Mouse (Mus musculus) A20 (cell line): ENCODE measurements around the gene Dnmt3c.
"Not testable (repeated sequence)": the region's sequence is repeated elsewhere in the genome, so short reads cannot be mapped to it uniquely, and the experiment has no call there.

Experiments used
- DNase-seq: peaks from one replicate; pipeline ENCODE4 v3.0.0-alpha.2; 2011; ENCODE audit warnings: low read depth, low spot score

Dnmt3c gene

GRCm38 (mm10) chr2:153717861-153718260 lies 21.4 kb downstream of the Dnmt3c start:
- not testable (repeated sequence) for DNase-seq

- DNase-seq, result no peak
Measured at GRCm38 (mm10) chr2:153723098-153723497, 26.6 kb downstream of the Dnmt3c start.

GRCm38 (mm10) chr2:153724424-153724823 lies 28.0 kb downstream of the Dnmt3c start:
- no peak for DNase-seq

GRCm38 (mm10) chr2:153724871-153725270 lies 28.4 kb downstream of the Dnmt3c start:
- no peak for DNase-seq

- no peak for DNase-seq
Measured at GRCm38 (mm10) chr2:153725291-153725690, 28.8 kb downstream of the Dnmt3c start.

- no peak for DNase-seq
Measured at GRCm38 (mm10) chr2:153734033-153734432, 37.6 kb downstream of the Dnmt3c start.

- DNase-seq, result peak; percentile 99
Measured at GRCm38 (mm10) chr2:153740500-153741436, 44.3 kb downstream of the Dnmt3c start, which contains the start of gene Mapre1. Gene Mapre1, plus strand, starts transcription at chr2:153741274.

GRCm38 (mm10) chr2:153741437-153742065 lies 45.1 kb downstream of the Dnmt3c start:
- DNase-seq, result no peak

GRCm38 (mm10) chr2:153747994-153748393 lies 51.5 kb downstream of the Dnmt3c start:
- DNase-seq, result no peak

- DNase-seq, result no peak
Measured at GRCm38 (mm10) chr2:153750363-153750762, 53.9 kb downstream of the Dnmt3c start.

GRCm38 (mm10) chr2:153762121-153762520 lies 65.7 kb downstream of the Dnmt3c start:
- DNase-seq, result peak; percentile 63

GRCm38 (mm10) chr2:153767484-153767883 lies 71.0 kb downstream of the Dnmt3c start:
- no peak for DNase-seq

- no peak for DNase-seq
Measured at GRCm38 (mm10) chr2:153768881-153769280, 72.4 kb downstream of the Dnmt3c start.

- DNase-seq, result no peak
Measured at GRCm38 (mm10) chr2:153772950-153773349, 76.5 kb downstream of the Dnmt3c start.

GRCm38 (mm10) chr2:153775472-153775871 lies 79.0 kb downstream of the Dnmt3c start:
- no peak for DNase-seq

- peak; percentile 67 for DNase-seq
Measured at GRCm38 (mm10) chr2:153778638-153779362, 82.3 kb downstream of the Dnmt3c start.
